Mouse (Mus musculus) liver, embryonic 11.5 days (tissue): ENCODE measurements at regions not wholly inside any gene's neighbourhood (a gene's known extent, or its start where the extent isn't known, plus 50 kb on each side); places are given as distances from the start of the nearest gene placed in this dataset.

Experiments
- ATAC-seq: fragments of 200-750 bp; cut with Nextera tagmentation; replicated peaks from 2 replicates; pipeline ENCODE4 v1.8.0; 2017; ENCODE audit warnings: moderate number of reproducible peaks, mild to moderate bottlenecking, moderate TSS enrichment, moderate library complexity; ENCODE audit not compliant: low FRiP score
- DNase-seq: peaks from one replicate; pipeline ENCODE4 v3.0.0-alpha.2; 2017; ENCODE audit warnings: low spot score
- H3K27ac ChIP-seq: fragments of 300-500 bp; sonication (generic); 2 replicates; pipeline ENCODE4 v1.5.1; 2014; ENCODE audit warnings: mild to moderate bottlenecking, low read depth, low read length, control low read depth
- H3K27me3 ChIP-seq: fragments of 300-500 bp; sonication (generic); replicated peaks from 2 replicates; pipeline ENCODE4 v1.6.1; 2014; ENCODE audit warnings: low read length, mixed read lengths; ENCODE audit not compliant: control insufficient read depth, insufficient read depth
- H3K36me3 ChIP-seq: fragments of 300-500 bp; sonication (generic); 2 replicates; pipeline ENCODE4 v1.6.1; 2014; ENCODE audit warnings: mild to moderate bottlenecking, low read length, moderate library complexity, mixed read lengths; ENCODE audit not compliant: control insufficient read depth, insufficient read depth
- H3K4me1 ChIP-seq: fragments of 300-500 bp; sonication (generic); replicated peaks from 2 replicates; pipeline ENCODE4 v1.6.1; 2014; ENCODE audit warnings: low read length, mixed read lengths; ENCODE audit not compliant: control insufficient read depth, insufficient read depth
- H3K4me2 ChIP-seq: fragments of 300-500 bp; sonication (generic); 2 replicates; pipeline ENCODE4 v1.6.1; 2014; ENCODE audit warnings: mild to moderate bottlenecking, control low read depth, moderate library complexity
- H3K4me3 ChIP-seq: fragments of 300-500 bp; sonication (generic); 2 replicates; pipeline ENCODE4 v1.5.1; 2014; ENCODE audit warnings: low read depth, low read length, control low read depth
- H3K9ac ChIP-seq: fragments of 300-500 bp; sonication (generic); 2 replicates; pipeline ENCODE4 v1.6.1; 2014; ENCODE audit warnings: low read depth, low read length, control low read depth
- H3K9me3 ChIP-seq: fragments of 300-500 bp; sonication (generic); 2 replicates; pipeline ENCODE4 v1.6.1; 2016; ENCODE audit warnings: low read length, inconsistent platforms, mixed read lengths; ENCODE audit not compliant: control insufficient read depth
- WGBS: fragments of 180-500 bp; shearing (Covaris S2); extraction: QIAGEN DNeasy Blood & Tissue Kit; methylation state at CpG from one replicate; pipeline ENCODE4 v1.1.7; 2014; 5-methylcytosine and 5-hydroxymethylcytosine counted together

- Histone ChIP-seq H3K36me3 (no peaks in the 10 kb centered on the region), H3K4me3 (no peak overlapping the region), H3K9me3 (no peaks in the 10 kb centered on the region), H3K9ac (no peak overlapping the region), H3K27me3 (no peaks in the 10 kb centered on the region), H3K27ac (no peak overlapping the region), H3K4me2 (no peak overlapping the region), H3K4me1 (no peaks in the 10 kb centered on the region)
- DNase-seq (no peak), ATAC-seq (no peak)
- 79% methylated on average over 4 of the region's 4 CpGs for whole genome bisulfite sequencing
Observed at GRCm38 (mm10) chr2:78196006-78196405, 249.8 kb upstream of the Cwc22 start.

GRCm38 (mm10) chr2:78189620-78190019 lies 243.4 kb upstream of the Cwc22 start:
- Histone ChIP-seq H3K36me3 (no peaks in the 10 kb centered on the region), H3K4me1 (no peaks in the 10 kb centered on the region), H3K4me2 (no peak overlapping the region), H3K27me3 (no peaks in the 10 kb centered on the region), H3K4me3 (no peak overlapping the region), H3K9me3 (no peaks in the 10 kb centered on the region), H3K9ac (no peak overlapping the region), H3K27ac (no peak overlapping the region)
- ATAC-seq (no peak), DNase-seq (no peak)
- 26% methylated on average over 1 of the region's 1 CpGs for WGBS

GRCm38 (mm10) chr2:78184950-78185349 lies 238.8 kb upstream of the Cwc22 start:
- H3K4me1 ChIP-seq, result no peaks in the 10 kb centered on the region
- no peak overlapping the region for H3K9ac ChIP-seq
- H3K4me3 ChIP-seq, result no peak overlapping the region
- H3K36me3 ChIP-seq, result no peaks in the 10 kb centered on the region
- H3K27me3 ChIP-seq, result no peaks in the 10 kb centered on the region
- no peaks in the 10 kb centered on the region for H3K9me3 ChIP-seq
- H3K27ac ChIP-seq, result no peak overlapping the region
- no peak for ATAC-seq
- whole genome bisulfite sequencing, result 60% methylated on average over 1 of the region's 1 CpGs
- H3K4me2 ChIP-seq, result no peak overlapping the region
- no peak for DNase-seq

- ATAC-seq, result no peak; the same call in 1 of the 2 replicates
- WGBS, result 60% methylated on average over 4 of the region's 4 CpGs
- Histone ChIP-seq H3K4me1 (no peaks in the 10 kb centered on the region), H3K4me2 (no peak overlapping the region), H3K27ac (no peak overlapping the region), H3K9me3 (no peaks in the 10 kb centered on the region), H3K36me3 (no peaks in the 10 kb centered on the region), H3K9ac (no peak overlapping the region), H3K27me3 (no peaks in the 10 kb centered on the region), H3K4me3 (no peak overlapping the region)
- DNase-seq, result no peak
Observed at GRCm38 (mm10) chr2:78173784-78174183, 227.6 kb upstream of the Cwc22 start.

- no peak overlapping the region for H3K27ac ChIP-seq
- H3K4me1 ChIP-seq, result no peaks in the 10 kb centered on the region
- no peaks in the 10 kb centered on the region for H3K9me3 ChIP-seq
- H3K4me3 ChIP-seq, result no peak overlapping the region
- no peaks in the 10 kb centered on the region for H3K36me3 ChIP-seq
- peak; percentile 64 for ATAC-seq
- H3K4me2 ChIP-seq, result no peak overlapping the region
- H3K9ac ChIP-seq, result no peak overlapping the region
- no peaks in the 10 kb centered on the region for H3K27me3 ChIP-seq
- DNase-seq, result no peak
- 57% methylated on average over 4 of the region's 4 CpGs for WGBS
Observed at GRCm38 (mm10) chr2:78172819-78173218, 226.6 kb upstream of the Cwc22 start.

- Histone ChIP-seq H3K27ac (no peak overlapping the region), H3K4me1 (no peaks in the 10 kb centered on the region), H3K36me3 (no peaks in the 10 kb centered on the region), H3K4me2 (no peak overlapping the region), H3K27me3 (no peaks in the 10 kb centered on the region), H3K9ac (no peak overlapping the region), H3K4me3 (no peak overlapping the region), H3K9me3 (no peaks in the 10 kb centered on the region)
- ATAC-seq (no peak), DNase-seq (no peak)
- WGBS, result 75% methylated on average over 6 of the region's 6 CpGs
Observed at GRCm38 (mm10) chr2:78170162-78170747, 224.1 kb upstream of the Cwc22 start.

GRCm38 (mm10) chr2:78165429-78165828 lies 219.3 kb upstream of the Cwc22 start:
- no peak for DNase-seq
- Histone ChIP-seq H3K9me3 (no peaks in the 10 kb centered on the region), H3K36me3 (no peaks in the 10 kb centered on the region), H3K4me2 (no peak overlapping the region), H3K4me3 (no peak overlapping the region), H3K27me3 (no peaks in the 10 kb centered on the region), H3K27ac (no peak overlapping the region), H3K4me1 (no peaks in the 10 kb centered on the region), H3K9ac (no peak overlapping the region)
- ATAC-seq, result no peak
- WGBS, result 80% methylated on average over 13 of the region's 13 CpGs

- Histone ChIP-seq H3K9me3 (no peaks in the 10 kb centered on the region), H3K4me1 (no peaks in the 10 kb centered on the region), H3K4me3 (no peak overlapping the region), H3K36me3 (no peaks in the 10 kb centered on the region), H3K4me2 (no peak overlapping the region), H3K27ac (no peak overlapping the region), H3K9ac (no peak overlapping the region), H3K27me3 (no peaks in the 10 kb centered on the region)
- ATAC-seq (no peak), DNase-seq (no peak)
- 75% methylated on average over 3 of the region's 3 CpGs for WGBS
Observed at GRCm38 (mm10) chr2:78159877-78160485, 213.8 kb upstream of the Cwc22 start.

- Histone ChIP-seq H3K9ac (no peak overlapping the region), H3K27ac (no peak overlapping the region), H3K4me1 (no peaks in the 10 kb centered on the region), H3K36me3 (no peaks in the 10 kb centered on the region), H3K4me3 (no peak overlapping the region), H3K9me3 (no peaks in the 10 kb centered on the region), H3K4me2 (no peak overlapping the region), H3K27me3 (no peaks in the 10 kb centered on the region)
- WGBS, result 75% methylated on average over 3 of the region's 3 CpGs
- ATAC-seq, result no peak
- no peak for DNase-seq
Observed at GRCm38 (mm10) chr2:78110335-78110734, 164.2 kb upstream of the Cwc22 start.
